ENCODE assay signal across 18 mouse cellular contexts in genomic region chr12:56160736-56161135, GRCm38 (mm10).
DNase-seq lines count a peak whose midpoint lies in the region; TF ChIP-seq lines count a peak whose summit lies in the region.
"Had no signal": no experiment of that assay in that cellular context is flagged by ENCODE, and none has a peak within 500 bp of the region (broad histone marks: within the 10 kb centered on the region; RNA-seq: fewer than 3 reads in every experiment).

No protein-coding gene starts in this region.

- TF ChIP-seq CTCF in brain, embryonic 14.5 days (IDR thresholded peaks at IDR 0.05; ENCODE audit: borderline replicate concordance, extremely low read depth, insufficient read depth, insufficient read length): no peak

- DNase-seq in heart, adult 11 months: peak; percentile 76
- no peak for DNase-seq in heart, postnatal 10 days
- peak; percentile 4 for DNase-seq in brain, embryonic 14.5 days (ENCODE audit: low read depth)
- DNase-seq in retina, embryonic 14.5 days (ENCODE audit: low spot score): peak; percentile 66
- DNase-seq in retina, postnatal 1 day: peak; percentile 67
- DNase-seq in frontal cortex, adult 2 months (ENCODE audit: extremely low spot score in 1 of 2, low spot score in 1 of 2): no peak
- DNase-seq in right cerebral cortex, postnatal 36 days (ENCODE audit: low spot score in 2 of 2): no peak
- DNase-seq in frontal cortex, postnatal 36 days (ENCODE audit: low spot score in 2 of 2): no peak
- DNase-seq: adrenal gland, adult 2 months; adrenal gland, adult 8-10 months; adrenal gland, postnatal 10 days; adrenal gland, postnatal 14 days; adrenal gland, postnatal 25 days; adrenal gland, postnatal 36 days; B cell, adult 2 months; cerebellum, adult 11 months; cerebellum, adult 11-12 months; cerebellum, adult 18-20 months had no signal

- no peak for TF ChIP-seq POLR2A in brain, embryonic 14.5 days (IDR thresholded peaks at IDR 0.05; ENCODE audit: borderline replicate concordance, extremely low read depth, insufficient read depth, insufficient read length, poor library complexity, severe bottlenecking)

- intact Hi-C loops in heart, postnatal 10 days (cut with DNase I): no loop called here

Comparison
In these comparisons a context has a peak if more than half of its experiments do, and no peak if none do; other contexts are left out.
1. DNase-seq: peak in heart, adult 11 months (single experiment), brain, embryonic 14.5 days (single experiment), retina, embryonic 14.5 days (single experiment) and retina, postnatal 1 day (single experiment); none in heart, postnatal 10 days (0 of 2), frontal cortex, adult 2 months (0 of 2), right cerebral cortex, postnatal 36 days (0 of 2) and frontal cortex, postnatal 36 days (0 of 2).